Mouse (Mus musculus) heart, adult 9 months (tissue): ENCODE measurements around the gene Kcnk13.
A peak's percentile ranks its signal among the peaks of the same experiment; 100 is the strongest.

Source experiments
- DNase-seq, 2 experiments: peaks; one replicate each; pipeline ENCODE4 v3.0.0; 2022; ENCODE audit warnings: low spot score in 2 of 2

Kcnk13 gene

GRCm38 (mm10) chr12:100012839-100013238, 48.5 kb downstream of the Kcnk13 start:
- DNase-seq, result no peak

GRCm38 (mm10) chr12:100015146-100015545, 50.8 kb downstream of the Kcnk13 start:
- no peak for DNase-seq

- DNase-seq, result no peak
Measured at GRCm38 (mm10) chr12:100017709-100018108, 53.4 kb downstream of the Kcnk13 start.

- DNase-seq, result peak; percentile 21 to 29
Measured at GRCm38 (mm10) chr12:100022490-100022889, 58.2 kb downstream of the Kcnk13 start.

- DNase-seq, result no peak
Measured at GRCm38 (mm10) chr12:100023821-100024365, 59.6 kb downstream of the Kcnk13 start.

GRCm38 (mm10) chr12:100025675-100026074, 61.4 kb downstream of the Kcnk13 start:
- DNase-seq, result no peak

GRCm38 (mm10) chr12:100026715-100027245, 62.5 kb downstream of the Kcnk13 start:
- no peak for DNase-seq

- DNase-seq, result no peak
Measured at GRCm38 (mm10) chr12:100027281-100027680, 63.0 kb downstream of the Kcnk13 start.

GRCm38 (mm10) chr12:100031681-100032080, 67.4 kb downstream of the Kcnk13 start:
- no peak for DNase-seq

GRCm38 (mm10) chr12:100032521-100032920, 68.2 kb downstream of the Kcnk13 start:
- DNase-seq, result no peak

- no peak for DNase-seq
Measured at GRCm38 (mm10) chr12:100038741-100039262, 74.5 kb downstream of the Kcnk13 start.

GRCm38 (mm10) chr12:100042116-100042515, 77.8 kb downstream of the Kcnk13 start:
- no peak for DNase-seq

- no peak for DNase-seq
Measured at GRCm38 (mm10) chr12:100044704-100045103, 80.4 kb downstream of the Kcnk13 start.

GRCm38 (mm10) chr12:100050552-100050951, 86.3 kb downstream of the Kcnk13 start:
- no peak for DNase-seq

GRCm38 (mm10) chr12:100053617-100054016, 89.3 kb downstream of the Kcnk13 start:
- DNase-seq, result no peak

GRCm38 (mm10) chr12:100061071-100061470, 96.8 kb downstream of the Kcnk13 start:
- no peak for DNase-seq

- DNase-seq, result peak; percentile 56
Measured at GRCm38 (mm10) chr12:100061826-100062225, 97.5 kb downstream of the Kcnk13 start.

GRCm38 (mm10) chr12:100062584-100062983, 98.3 kb downstream of the Kcnk13 start:
- no peak for DNase-seq

- DNase-seq, result no peak
Measured at GRCm38 (mm10) chr12:100065109-100065508, 100.8 kb downstream of the Kcnk13 start.

GRCm38 (mm10) chr12:100067477-100067876, 103.2 kb downstream of the Kcnk13 start:
- DNase-seq, result peak; percentile 43 to 47

GRCm38 (mm10) chr12:100073201-100073672, 108.9 kb downstream of the Kcnk13 start:
- DNase-seq, result no peak

GRCm38 (mm10) chr12:100075715-100076114, 111.4 kb downstream of the Kcnk13 start:
- no peak for DNase-seq

- peak; percentile 58 to 72 for DNase-seq
Measured at GRCm38 (mm10) chr12:100079636-100080286, 115.5 kb downstream of the Kcnk13 start.
